19 mouse cellular contexts compared by ENCODE assay signal in genomic region chr10:117797106-117797505, GRCm38 (mm10).
"Had no signal": no experiment of that assay in that cellular context is flagged by ENCODE, and none has a peak within 500 bp of the region (broad histone marks: within the 10 kb centered on the region; RNA-seq: fewer than 3 reads in every experiment).

No protein-coding gene starts in this region.

- H3K4me3 ChIP-seq: limb, embryonic 12.5 days; limb, embryonic 15.5 days; midbrain, embryonic 12.5 days; midbrain, embryonic 15.5 days; neural tube, embryonic 12.5 days; neural tube, embryonic 15.5 days; stomach, embryonic 15.5 days had no signal

- H3K9me3 ChIP-seq: limb, embryonic 15.5 days; midbrain, embryonic 15.5 days; neural tube, embryonic 12.5 days; stomach, embryonic 15.5 days had no signal

- DNase-seq: kidney, postnatal 36 days; left cerebral cortex, postnatal 4 days; liver, postnatal 0 days; lung, embryonic 14.5 days; right cerebral cortex, adult 18-20 months; right cerebral cortex, postnatal 14 days; spleen, adult 18-20 months; thymus, postnatal 36 days had no signal

- ATAC-seq: liver, postnatal 0 days; lung, postnatal 0 days; midbrain, embryonic 15.5 days had no signal

- H3K27me3 ChIP-seq: limb, embryonic 12.5 days; limb, embryonic 15.5 days; midbrain, embryonic 12.5 days; midbrain, embryonic 15.5 days; neural tube, embryonic 12.5 days; neural tube, embryonic 15.5 days; stomach, embryonic 15.5 days had no signal

- H3K36me3 ChIP-seq: limb, embryonic 12.5 days; limb, embryonic 15.5 days; midbrain, embryonic 12.5 days; midbrain, embryonic 15.5 days; neural tube, embryonic 12.5 days; neural tube, embryonic 15.5 days; stomach, embryonic 15.5 days had no signal

- H3K4me1 ChIP-seq: limb, embryonic 15.5 days; neural tube, embryonic 12.5 days had no signal

- H3K27ac ChIP-seq: kidney, postnatal 0 days; limb, embryonic 12.5 days; limb, embryonic 15.5 days; liver, embryonic 14.5 days; macrophage; midbrain, embryonic 12.5 days; midbrain, embryonic 15.5 days; neural tube, embryonic 12.5 days; neural tube, embryonic 15.5 days; stomach, embryonic 15.5 days had no signal
